Mouse (Mus musculus): ENCODE measurements around the gene Tyrobp.

DNA sequence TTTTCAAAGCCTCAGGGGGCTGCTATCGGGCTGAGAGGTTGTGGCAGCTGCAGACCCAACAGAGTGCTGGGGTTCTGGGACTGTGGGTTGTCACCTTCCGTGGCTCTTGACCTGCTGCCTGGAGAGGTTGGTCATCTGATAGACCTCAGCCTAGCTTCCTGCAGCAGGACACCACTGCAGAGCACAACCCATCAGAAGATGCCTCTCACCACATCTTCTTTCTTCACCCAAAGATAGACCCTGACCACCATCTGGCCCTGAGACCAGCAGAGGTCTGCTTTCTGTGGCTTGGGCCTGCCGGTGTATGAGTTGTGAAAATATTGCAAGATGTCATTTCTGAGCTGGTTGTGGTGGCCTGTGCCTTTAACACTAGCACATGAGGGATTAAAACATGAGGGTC is 2.5 kb upstream of the Tyrobp start:
- no peak for TF ChIP-seq POLR2A (IDR thresholded peaks at IDR 0.05; ENCODE audit: control insufficient read depth, low read depth, low read length)
- TF ChIP-seq CTCF (IDR thresholded peaks at IDR 0.05; ENCODE audit: control insufficient read depth, insufficient read depth, insufficient replicate concordance, low read depth, low read length): no peak
